In genomic region chr5:128841541-128841940, GRCm38 (mm10) we compare ENCODE assay signal across 20 mouse cellular contexts.
A peak's percentile ranks its signal among the peaks of the same experiment; 100 is the strongest.
DNase-seq lines count a peak whose midpoint lies in the region; ATAC-seq lines count a peak whose summit lies in the region.
"Had no signal": no experiment of that assay in that cellular context is flagged by ENCODE, and none has a peak within 500 bp of the region (broad histone marks: within the 10 kb centered on the region; RNA-seq: fewer than 3 reads in every experiment).

No protein-coding gene starts in this region.

- no peak overlapping the region for H3K27ac ChIP-seq in heart, embryonic 12.5 days (ENCODE audit: poor library complexity, severe bottlenecking)
- H3K27ac ChIP-seq: forebrain, embryonic 10.5 days; kidney, postnatal 0 days; limb, embryonic 10.5 days; liver, embryonic 12.5 days; midbrain, embryonic 12.5 days; neural tube, embryonic 13.5 days had no signal

- no peaks in the 10 kb centered on the region for H3K36me3 ChIP-seq in heart, embryonic 12.5 days
- H3K36me3 ChIP-seq: forebrain, embryonic 10.5 days; limb, embryonic 10.5 days; liver, embryonic 12.5 days; midbrain, embryonic 12.5 days had no signal

- DNase-seq in brain, adult 2 months (ENCODE audit: low read depth, low spot score): peak; percentile 93
- DNase-seq in frontal cortex, postnatal 36 days (ENCODE audit: low spot score in 2 of 2): peak; percentile 72 to 80
- peak; percentile 78 to 88 for DNase-seq in layer of hippocampus, postnatal 14 days (ENCODE audit: low spot score in 2 of 2)
- DNase-seq in right cerebral cortex, adult 2 months (ENCODE audit: low spot score in 2 of 2): peak; percentile 60 to 69
- no peak for DNase-seq in thymus, postnatal 25 days
- no peak for DNase-seq in spleen, adult 12 weeks (ENCODE audit: low spot score)
- DNase-seq: cerebellum, adult 9-11 months; gastrocnemius, postnatal 36 days; kidney, adult 11 months; lung, embryonic 14.5 days; lung, postnatal 4 days had no signal

- no peak overlapping the region for H3K4me2 ChIP-seq in heart, embryonic 12.5 days
- H3K4me2 ChIP-seq: heart, embryonic 11.5 days; liver, embryonic 12.5 days; lung, embryonic 14.5 days; midbrain, embryonic 12.5 days; neural tube, embryonic 13.5 days had no signal

- ATAC-seq in heart, embryonic 12.5 days (ENCODE audit: insufficient number of reproducible peaks, low FRiP score): no peak
- ATAC-seq: hindbrain, embryonic 16.5 days; liver, embryonic 12.5 days had no signal

- H3K9me3 ChIP-seq in heart, embryonic 12.5 days (replicated peaks): peaks cover 4% of the 10 kb centered on the region; the same call in 1 of the 2 replicates
- H3K9me3 ChIP-seq: limb, embryonic 10.5 days; liver, embryonic 12.5 days; neural tube, embryonic 13.5 days had no signal

- H3K4me3 ChIP-seq in heart, embryonic 12.5 days: no peak overlapping the region
- H3K4me3 ChIP-seq: forebrain, embryonic 10.5 days; limb, embryonic 10.5 days; liver, embryonic 12.5 days; midbrain, embryonic 12.5 days; neural tube, embryonic 13.5 days had no signal

- 59% methylated on average over 4 of the region's 4 CpGs for WGBS in heart, embryonic 12.5 days

- H3K4me1 ChIP-seq in heart, embryonic 12.5 days (replicated peaks): no peaks in the 10 kb centered on the region
- H3K4me1 ChIP-seq: liver, embryonic 12.5 days had no signal

- H3K27me3 ChIP-seq in heart, embryonic 12.5 days (replicated peaks): no peaks in the 10 kb centered on the region
- H3K27me3 ChIP-seq: liver, embryonic 12.5 days; midbrain, embryonic 12.5 days; neural tube, embryonic 13.5 days had no signal

- H3K9ac ChIP-seq in heart, embryonic 12.5 days: no peak overlapping the region
- H3K9ac ChIP-seq: liver, embryonic 12.5 days; lung, embryonic 14.5 days; midbrain, embryonic 12.5 days; neural tube, embryonic 13.5 days had no signal

Comparison
In these comparisons a context has a peak if more than half of its experiments do, and no peak if none do; other contexts are left out.
1. DNase-seq: peak in brain, adult 2 months (single experiment), frontal cortex, postnatal 36 days (2 of 2), layer of hippocampus, postnatal 14 days (2 of 2) and right cerebral cortex, adult 2 months (2 of 2); none in thymus, postnatal 25 days (single experiment) and spleen, adult 12 weeks (single experiment).